15 mouse cellular contexts compared by ENCODE assay signal in genomic region chr11:110551471-110551967, GRCm38 (mm10).
DNase-seq lines count a peak whose midpoint lies in the region; ATAC-seq and TF ChIP-seq lines count a peak whose summit lies in the region.
"Had no signal": no experiment of that assay in that cellular context is flagged by ENCODE, and none has a peak within 500 bp of the region (broad histone marks: within the 10 kb centered on the region; RNA-seq: fewer than 3 reads in every experiment).

No protein-coding gene starts in this region.

- WGBS in liver, postnatal 0 days (ENCODE audit: insufficient replicate concordance) = 35% methylated on average over 12 of the region's 12 CpGs
- 28% methylated on average over 12 of the region's 12 CpGs for WGBS in liver, embryonic 12.5 days (ENCODE audit: insufficient replicate concordance)
- WGBS in kidney, embryonic 15.5 days = 37% methylated on average over 12 of the region's 12 CpGs

- no peak overlapping the region for H3K9ac ChIP-seq in liver, postnatal 0 days (replicated peaks)
- H3K9ac ChIP-seq in liver, embryonic 12.5 days = no peak overlapping the region
- no peak overlapping the region for H3K9ac ChIP-seq in kidney, embryonic 15.5 days
- H3K9ac ChIP-seq: embryonic facial prominence, embryonic 12.5 days; hindbrain, embryonic 14.5 days; liver, embryonic 13.5 days; midbrain, embryonic 13.5 days had no signal

- TF ChIP-seq EP300 in liver, postnatal 0 days (IDR thresholded peaks at IDR 0.05; ENCODE audit: low read depth) = peak; percentile 71

- H3K9me3 ChIP-seq in liver, postnatal 0 days (ENCODE audit: low read length) = no peaks in the 10 kb centered on the region
- H3K9me3 ChIP-seq in liver, embryonic 12.5 days (replicated peaks) = no peaks in the 10 kb centered on the region
- no peaks in the 10 kb centered on the region for H3K9me3 ChIP-seq in kidney, embryonic 15.5 days (replicated peaks)
- H3K9me3 ChIP-seq: embryonic facial prominence, embryonic 12.5 days; liver, embryonic 13.5 days; midbrain, embryonic 13.5 days had no signal

- DNase-seq in adrenal gland, adult 2 months = peak; percentile 44
- no peak for DNase-seq in adrenal gland, adult 8-10 months
- no peak for DNase-seq in liver, postnatal 0 days
- no peak for DNase-seq in urinary bladder, postnatal 4 days (ENCODE audit: low spot score in 2 of 2)
- DNase-seq in embryo, embryonic 10.5 days (ENCODE audit: low spot score) = no peak
- DNase-seq: cerebellum, postnatal 14 days; liver, embryonic 13.5 days; lung, postnatal 36 days had no signal

- no peaks in the 10 kb centered on the region for H3K27me3 ChIP-seq in liver, postnatal 0 days (ENCODE audit: insufficient read depth, low read length)
- no peaks in the 10 kb centered on the region for H3K27me3 ChIP-seq in liver, embryonic 12.5 days (replicated peaks)
- no peaks in the 10 kb centered on the region for H3K27me3 ChIP-seq in kidney, embryonic 15.5 days
- H3K27me3 ChIP-seq: embryonic facial prominence, embryonic 12.5 days; liver, embryonic 13.5 days; midbrain, embryonic 13.5 days had no signal

- H3K4me1 ChIP-seq in liver, postnatal 0 days (ENCODE audit: insufficient read depth) = no peaks in the 10 kb centered on the region
- H3K4me1 ChIP-seq in liver, embryonic 12.5 days = no peaks in the 10 kb centered on the region
- peaks cover 6% of the 10 kb centered on the region for H3K4me1 ChIP-seq in kidney, embryonic 15.5 days
- H3K4me1 ChIP-seq: embryonic facial prominence, embryonic 12.5 days; liver, embryonic 13.5 days; midbrain, embryonic 13.5 days had no signal

- H3K27ac ChIP-seq in liver, postnatal 0 days (ENCODE audit: low read depth) = no peak overlapping the region
- H3K27ac ChIP-seq in liver, embryonic 12.5 days = no peak overlapping the region
- no peak overlapping the region for H3K27ac ChIP-seq in kidney, embryonic 15.5 days
- H3K27ac ChIP-seq: embryonic facial prominence, embryonic 12.5 days; hindbrain, embryonic 14.5 days; layer of hippocampus, adult 2 months; liver, embryonic 13.5 days; midbrain, embryonic 13.5 days had no signal

- TF ChIP-seq CTCF in liver, postnatal 0 days (IDR thresholded peaks at IDR 0.05; ENCODE audit: low read depth) = no peak

- no peak overlapping the region for H3K4me2 ChIP-seq in liver, postnatal 0 days (ENCODE audit: low read depth, low read length)
- no peak overlapping the region for H3K4me2 ChIP-seq in liver, embryonic 12.5 days
- H3K4me2 ChIP-seq in kidney, embryonic 15.5 days = 0 out of 2 replicates have a peak overlapping the region, but pooled peaks have one; percentile 7
- H3K4me2 ChIP-seq: embryonic facial prominence, embryonic 12.5 days; hindbrain, embryonic 14.5 days; liver, embryonic 13.5 days; midbrain, embryonic 13.5 days had no signal

- peak; percentile 40; the same call in 1 of the 2 replicates for ATAC-seq in liver, postnatal 0 days
- no peak for ATAC-seq in liver, embryonic 12.5 days
- 0 out of 2 replicates have a peak, but pooled peaks have one; percentile 64 for ATAC-seq in kidney, embryonic 15.5 days (replicated peaks; ENCODE audit: low FRiP score)
- ATAC-seq in CD4-positive, CD25-positive, alpha-beta regulatory T cell, adult 4 months = no peak
- ATAC-seq: midbrain, embryonic 13.5 days had no signal

- H3K36me3 ChIP-seq in liver, postnatal 0 days (replicated peaks; ENCODE audit: insufficient read depth, low read length) = no peaks in the 10 kb centered on the region
- H3K36me3 ChIP-seq in liver, embryonic 12.5 days = no peaks in the 10 kb centered on the region
- H3K36me3 ChIP-seq in kidney, embryonic 15.5 days = no peaks in the 10 kb centered on the region
- H3K36me3 ChIP-seq: embryonic facial prominence, embryonic 12.5 days; liver, embryonic 13.5 days; midbrain, embryonic 13.5 days had no signal

- H3K4me3 ChIP-seq in liver, postnatal 0 days (ENCODE audit: low read depth, low read length) = no peak overlapping the region
- H3K4me3 ChIP-seq in liver, embryonic 12.5 days = no peak overlapping the region
- no peak overlapping the region for H3K4me3 ChIP-seq in kidney, embryonic 15.5 days (replicated peaks)
- H3K4me3 ChIP-seq: embryonic facial prominence, embryonic 12.5 days; layer of hippocampus, adult 2 months; liver, embryonic 13.5 days; midbrain, embryonic 13.5 days had no signal

Comparison
In these comparisons a context has a peak if more than half of its experiments do, and no peak if none do; other contexts are left out.
1. ATAC-seq: peak in liver, postnatal 0 days (single experiment) and kidney, embryonic 15.5 days (single experiment); none in liver, embryonic 12.5 days (single experiment) and CD4-positive, CD25-positive, alpha-beta regulatory T cell, adult 4 months (single experiment).